Mouse (Mus musculus) neural tube, embryonic 11.5 days (tissue): ENCODE measurements at regions not wholly inside any gene's neighbourhood (a gene's known extent, or its start where the extent isn't known, plus 50 kb on each side); places are given as distances from the start of the nearest gene placed in this dataset.

ENCODE experiments used
- ATAC-seq: fragments of 200-750 bp; cut with Nextera tagmentation; 2 replicates; pipeline ENCODE4 v1.8.0; 2017; ENCODE audit warnings: moderate number of reproducible peaks, mild to moderate bottlenecking, moderate TSS enrichment, moderate library complexity; ENCODE audit not compliant: insufficient read depth, low FRiP score, low TSS enrichment
- DNase-seq: peaks from one replicate; pipeline ENCODE4 v3.0.0-alpha.2; 2015; ENCODE audit warnings: low spot score
- H3K27ac ChIP-seq: fragments of 300-500 bp; sonication (generic); 2 replicates; pipeline ENCODE4 v1.5.1; 2014; ENCODE audit warnings: low read depth, mild to moderate bottlenecking, low read length
- H3K27me3 ChIP-seq: fragments of 300-500 bp; sonication (generic); 2 replicates; pipeline ENCODE4 v1.6.1; 2014; ENCODE audit warnings: mild to moderate bottlenecking, low read length, mixed read lengths; ENCODE audit not compliant: control insufficient read depth, insufficient read depth
- H3K36me3 ChIP-seq: fragments of 300-500 bp; sonication (generic); 2 replicates; pipeline ENCODE4 v1.6.1; 2014; ENCODE audit warnings: mild to moderate bottlenecking, low read length, moderate library complexity, mixed read lengths; ENCODE audit not compliant: control insufficient read depth, insufficient read depth
- H3K4me1 ChIP-seq: fragments of 300-500 bp; sonication (generic); 2 replicates; pipeline ENCODE4 v1.6.1; 2014; ENCODE audit warnings: low read length, mixed read lengths; ENCODE audit not compliant: control insufficient read depth, insufficient read depth
- H3K4me2 ChIP-seq: fragments of 300-500 bp; sonication (generic); 2 replicates; pipeline ENCODE4 v1.6.1; 2014; ENCODE audit warnings: low read depth, mild to moderate bottlenecking, moderate library complexity
- H3K4me3 ChIP-seq: fragments of 300-500 bp; sonication (generic); 2 replicates; pipeline ENCODE4 v1.5.1; 2014; ENCODE audit warnings: low read depth, low read length
- H3K9ac ChIP-seq: fragments of 300-500 bp; sonication (generic); 2 replicates; pipeline ENCODE4 v1.6.1; 2014; ENCODE audit warnings: mild to moderate bottlenecking, low read length
- H3K9me3 ChIP-seq: fragments of 300-500 bp; sonication (generic); 2 replicates; pipeline ENCODE4 v1.6.1; 2016; ENCODE audit warnings: low read length; ENCODE audit not compliant: control insufficient read depth
- WGBS: fragments of 180-500 bp; shearing (Covaris S2); extraction: QIAGEN DNeasy Blood & Tissue Kit; methylation state at CpG from one replicate; pipeline ENCODE4 v1.1.7; 2014; 5-methylcytosine and 5-hydroxymethylcytosine counted together

DNA sequence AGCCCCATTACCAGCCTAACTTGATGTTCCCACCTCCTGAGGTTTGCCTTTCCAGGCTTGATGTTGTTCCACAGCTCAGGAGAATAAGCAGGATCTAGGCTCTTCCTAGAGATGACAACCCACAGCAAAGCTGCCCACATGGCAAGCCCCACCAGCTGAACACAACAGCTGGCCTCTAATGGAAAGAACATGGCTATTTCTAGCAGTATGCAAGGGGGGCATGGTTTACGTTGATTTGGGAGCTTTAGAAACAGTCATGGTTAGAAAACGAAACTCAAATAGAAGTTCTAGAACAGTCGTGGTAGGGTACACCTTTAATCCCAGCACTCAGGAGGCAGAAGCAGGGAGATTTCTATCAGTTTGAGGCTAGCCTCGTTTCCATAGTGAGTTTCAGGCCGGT is 123.5 kb upstream of the Rreb1 start:
- H3K4me2 ChIP-seq = no peak overlapping the region
- H3K36me3 ChIP-seq = no peaks in the 10 kb centered on the region
- H3K9ac ChIP-seq = no peak overlapping the region
- no peak overlapping the region for H3K4me3 ChIP-seq
- no peaks in the 10 kb centered on the region for H3K27me3 ChIP-seq
- ATAC-seq = no peak
- H3K9me3 ChIP-seq = no peaks in the 10 kb centered on the region
- no peak overlapping the region for H3K27ac ChIP-seq
- no peak for DNase-seq
- WGBS = 86% methylated on average over 5 of the region's 5 CpGs
- H3K4me1 ChIP-seq = no peaks in the 10 kb centered on the region

DNA sequence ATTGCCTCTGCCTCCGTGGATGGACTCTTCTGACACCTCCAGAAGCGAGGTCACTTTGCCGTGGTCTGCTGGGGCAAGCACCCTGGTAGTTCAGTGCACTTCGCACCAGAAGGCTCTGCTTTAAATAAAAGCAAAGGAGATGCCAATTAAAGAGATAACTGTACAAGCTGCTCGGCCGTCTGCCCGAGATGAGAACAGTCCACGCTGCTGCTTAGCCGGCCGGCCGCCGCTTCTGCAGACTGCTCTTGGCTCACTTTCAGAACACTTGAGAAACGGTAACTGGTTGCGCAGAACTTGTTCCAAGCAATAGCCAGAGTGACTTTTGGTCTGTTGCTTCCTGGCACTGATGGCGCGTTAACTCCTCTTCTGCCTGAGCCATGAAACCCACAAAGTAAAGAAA is 121.0 kb upstream of the Rreb1 start:
- no peaks in the 10 kb centered on the region for H3K9me3 ChIP-seq
- no peaks in the 10 kb centered on the region for H3K27me3 ChIP-seq
- H3K27ac ChIP-seq = no peak overlapping the region
- no peak overlapping the region for H3K4me2 ChIP-seq
- H3K4me1 ChIP-seq = no peaks in the 10 kb centered on the region
- DNase-seq = no peak
- ATAC-seq = no peak
- H3K36me3 ChIP-seq = no peaks in the 10 kb centered on the region
- 84% methylated on average over 16 of the region's 16 CpGs for WGBS
- H3K4me3 ChIP-seq = no peak overlapping the region
- no peak overlapping the region for H3K9ac ChIP-seq

DNA sequence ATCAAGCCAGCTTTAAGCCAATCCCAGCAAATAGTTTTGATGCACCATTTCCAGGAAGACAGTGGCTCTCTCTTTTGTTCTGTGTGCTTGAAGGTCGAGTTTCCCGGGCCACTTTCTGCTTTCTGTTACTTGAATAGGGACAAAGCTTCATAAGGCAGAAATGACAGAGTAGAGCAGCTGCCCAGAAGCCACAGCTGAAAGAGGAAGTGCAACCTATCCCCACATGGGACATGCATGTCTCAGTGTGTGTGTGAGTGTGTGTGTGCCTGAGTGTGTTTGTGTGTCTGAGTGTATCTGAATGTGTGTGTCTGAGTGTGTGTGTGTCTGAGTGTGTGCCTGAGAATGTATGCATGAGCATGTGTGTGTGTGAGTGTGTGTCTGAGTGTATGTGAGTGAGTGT is 120.2 kb upstream of the Rreb1 start:
- WGBS = 70% methylated on average over 2 of the region's 2 CpGs
- Histone ChIP-seq H3K4me2 (no peak overlapping the region), H3K4me1 (no peaks in the 10 kb centered on the region), H3K9ac (no peak overlapping the region), H3K27me3 (no peaks in the 10 kb centered on the region), H3K9me3 (no peaks in the 10 kb centered on the region), H3K4me3 (no peak overlapping the region), H3K36me3 (no peaks in the 10 kb centered on the region), H3K27ac (no peak overlapping the region)
- DNase-seq (no peak), ATAC-seq (no peak)

DNA sequence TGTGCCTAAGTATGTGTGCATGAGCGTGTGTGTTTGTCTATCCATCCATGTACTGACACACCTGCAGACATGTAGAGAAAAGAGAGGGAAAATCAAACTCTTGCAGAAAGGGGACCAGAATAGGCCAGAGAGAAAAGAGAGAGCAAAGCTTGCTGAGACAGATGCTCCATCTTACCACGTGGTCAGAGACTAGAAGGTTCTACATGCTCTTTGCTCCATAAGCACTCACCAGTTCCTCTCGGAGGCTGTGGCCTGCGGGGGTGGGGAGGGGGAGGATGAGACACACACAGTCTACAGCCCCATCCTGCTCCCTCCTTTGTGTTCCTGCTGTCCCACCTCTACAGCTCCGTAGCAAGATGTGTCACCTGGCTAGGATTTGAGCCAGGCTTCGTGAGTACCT is 119.7 kb upstream of the Rreb1 start:
- Histone ChIP-seq H3K4me3 (no peak overlapping the region), H3K36me3 (no peaks in the 10 kb centered on the region), H3K27ac (no peak overlapping the region), H3K4me1 (no peaks in the 10 kb centered on the region), H3K9ac (no peak overlapping the region), H3K4me2 (no peak overlapping the region), H3K9me3 (no peaks in the 10 kb centered on the region), H3K27me3 (no peaks in the 10 kb centered on the region)
- DNase-seq = no peak
- 80% methylated on average over 6 of the region's 6 CpGs for WGBS
- ATAC-seq = no peak

DNA sequence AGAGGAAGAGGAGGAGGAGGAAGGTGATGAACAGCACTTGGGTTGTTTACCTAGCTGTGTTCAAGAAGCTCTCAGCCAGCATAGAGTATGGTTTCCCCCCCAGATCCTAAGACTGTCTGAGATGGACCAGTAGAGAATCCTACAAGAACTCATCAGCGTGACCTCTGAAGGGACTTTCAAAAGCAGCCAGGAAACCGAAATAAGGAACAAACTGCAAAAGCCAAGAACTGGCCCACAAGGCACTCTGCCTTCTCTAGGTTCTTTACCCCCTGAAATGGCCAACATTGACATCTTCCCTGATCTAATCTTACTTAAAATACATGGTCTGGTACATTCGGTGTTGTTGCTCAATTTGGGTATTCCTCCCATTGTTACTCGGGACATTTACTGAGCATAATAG is 118.1 kb upstream of the Rreb1 start:
- WGBS = 89% methylated on average over 4 of the region's 4 CpGs
- Histone ChIP-seq H3K27me3 (no peaks in the 10 kb centered on the region), H3K4me1 (no peaks in the 10 kb centered on the region), H3K36me3 (no peaks in the 10 kb centered on the region), H3K4me3 (no peak overlapping the region), H3K4me2 (no peak overlapping the region), H3K27ac (no peak overlapping the region), H3K9me3 (no peaks in the 10 kb centered on the region), H3K9ac (no peak overlapping the region)
- no peak for ATAC-seq
- DNase-seq = no peak

DNA sequence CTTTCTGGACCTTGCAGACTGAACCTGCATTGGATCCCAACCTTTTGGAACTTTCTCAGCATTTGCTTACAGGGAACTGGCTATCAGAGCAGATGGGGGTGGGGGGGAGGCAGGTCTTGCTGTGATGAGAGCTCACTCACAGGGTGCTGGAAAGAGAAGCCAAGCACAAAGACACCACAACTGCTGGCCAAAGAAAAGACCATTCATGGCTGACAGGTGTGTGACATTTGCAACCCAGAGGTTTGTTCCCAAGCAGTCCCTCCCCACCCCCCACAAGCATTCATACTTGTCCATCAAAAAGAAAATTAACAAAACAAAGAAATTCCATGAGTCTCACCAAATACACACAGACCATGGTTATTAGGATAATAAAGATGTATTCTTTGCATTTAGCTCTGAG is 117.5 kb upstream of the Rreb1 start:
- DNase-seq (no peak), ATAC-seq (no peak)
- no peak overlapping the region for H3K9ac ChIP-seq
- no peaks in the 10 kb centered on the region for H3K27me3 ChIP-seq
- no peaks in the 10 kb centered on the region for H3K9me3 ChIP-seq
- no peak overlapping the region for H3K4me2 ChIP-seq
- no peak overlapping the region for H3K4me3 ChIP-seq
- H3K4me1 ChIP-seq = no peaks in the 10 kb centered on the region
- H3K27ac ChIP-seq = no peak overlapping the region
- H3K36me3 ChIP-seq = no peaks in the 10 kb centered on the region

DNA sequence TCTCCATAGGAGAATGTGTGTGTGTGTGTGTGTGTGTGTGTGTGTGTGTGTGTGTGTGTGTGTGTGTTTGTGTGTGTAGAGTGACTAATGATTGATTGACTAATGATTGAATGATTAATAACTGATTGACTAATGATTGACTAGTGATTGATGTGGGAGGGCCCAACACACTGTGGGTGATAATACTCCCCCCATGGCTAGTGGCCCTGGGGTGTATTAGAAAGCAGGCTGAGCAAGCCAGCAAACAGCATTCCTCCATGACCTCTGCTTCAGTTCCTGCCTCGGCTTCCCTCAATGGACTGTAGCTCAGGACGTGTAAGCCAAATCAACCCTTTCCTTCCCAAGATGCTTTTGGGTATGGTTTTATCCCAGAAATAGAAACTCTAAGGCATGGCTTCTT is 114.1 kb upstream of the Rreb1 start:
- ATAC-seq = no peak
- DNase-seq = no peak
- Histone ChIP-seq H3K27me3 (no peaks in the 10 kb centered on the region), H3K4me2 (no peak overlapping the region), H3K9me3 (no peaks in the 10 kb centered on the region), H3K9ac (no peak overlapping the region), H3K27ac (no peak overlapping the region), H3K4me3 (no peak overlapping the region), H3K36me3 (no peaks in the 10 kb centered on the region), H3K4me1 (no peaks in the 10 kb centered on the region)
- WGBS = 74% methylated on average over 2 of the region's 2 CpGs

DNA sequence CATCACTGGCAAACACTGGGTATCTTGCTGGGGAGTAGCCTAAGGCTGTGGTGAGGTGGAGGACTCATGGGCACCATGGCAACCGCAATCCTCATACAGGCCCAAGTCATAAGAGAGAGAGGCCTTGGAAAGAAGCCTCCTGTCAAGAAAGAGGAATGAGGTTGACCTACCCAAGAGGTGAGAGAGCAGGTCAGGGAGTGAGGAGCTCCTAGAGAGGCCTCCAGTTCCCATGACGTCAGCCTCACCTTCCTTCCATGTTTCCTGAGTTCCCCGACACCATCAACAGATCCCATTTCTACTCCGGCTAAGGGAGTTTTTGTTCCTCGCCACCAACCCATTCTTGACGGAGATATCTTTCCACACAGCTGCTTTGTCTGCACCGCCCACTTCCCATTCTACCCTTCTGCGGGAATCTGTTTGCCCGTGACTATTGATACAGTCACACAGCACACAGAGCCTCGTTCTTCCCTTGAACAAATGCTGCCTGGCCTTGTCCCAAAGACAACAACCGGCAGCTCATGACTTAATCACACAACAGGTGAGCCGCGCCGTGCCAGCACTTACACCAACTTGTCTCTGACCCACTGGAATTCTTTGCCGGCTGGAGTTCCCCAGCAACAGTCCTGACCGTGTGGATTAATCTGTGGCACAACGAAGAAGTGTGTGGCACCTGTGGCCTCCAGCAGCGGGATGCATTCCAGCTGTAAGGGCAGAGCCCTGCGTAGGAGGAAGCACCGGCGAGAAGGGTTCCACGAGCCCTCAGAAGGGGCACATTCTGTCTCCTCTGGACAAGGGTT is 111.8 kb upstream of the Rreb1 start:
- 85% methylated on average over 22 of the region's 22 CpGs for WGBS
- Histone ChIP-seq H3K27ac (no peak overlapping the region), H3K4me3 (no peak overlapping the region), H3K9ac (no peak overlapping the region), H3K4me2 (no peak overlapping the region), H3K27me3 (no peaks in the 10 kb centered on the region), H3K4me1 (no peaks in the 10 kb centered on the region), H3K36me3 (no peaks in the 10 kb centered on the region), H3K9me3 (no peaks in the 10 kb centered on the region)
- DNase-seq = no peak
- no peak for ATAC-seq

DNA sequence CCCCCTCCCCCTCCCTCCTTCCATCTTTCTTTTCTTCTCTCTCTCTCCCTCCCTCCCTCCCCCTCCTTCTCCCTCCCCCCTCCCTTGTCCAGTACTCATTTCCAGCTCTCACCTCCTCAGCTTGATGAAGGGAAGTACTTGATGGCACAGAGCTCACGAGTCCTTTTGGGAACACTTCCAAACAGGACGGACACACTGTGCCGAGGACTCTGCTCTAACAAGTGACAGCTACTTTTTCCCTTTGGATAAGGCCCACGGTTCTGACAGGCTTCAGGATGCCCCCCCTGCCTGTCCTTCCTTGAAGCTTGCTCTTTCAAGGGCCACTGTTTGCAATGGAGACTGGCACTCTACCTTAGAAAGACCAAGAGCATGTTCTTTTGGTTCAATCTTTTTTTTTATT is 110.8 kb upstream of the Rreb1 start:
- H3K4me1 ChIP-seq = no peaks in the 10 kb centered on the region
- H3K27me3 ChIP-seq = no peaks in the 10 kb centered on the region
- no peaks in the 10 kb centered on the region for H3K9me3 ChIP-seq
- DNase-seq (no peak), ATAC-seq (no peak)
- H3K36me3 ChIP-seq = no peaks in the 10 kb centered on the region
- H3K4me2 ChIP-seq = no peak overlapping the region
- no peak overlapping the region for H3K27ac ChIP-seq
- 86% methylated on average over 4 of the region's 4 CpGs for WGBS
- no peak overlapping the region for H3K4me3 ChIP-seq
- no peak overlapping the region for H3K9ac ChIP-seq
